Mouse (Mus musculus) small intestine, adult 10 weeks (tissue): ENCODE data around the gene Ces3a. TPM values are rescaled to one million over a fixed set of nuclear protein-coding genes. Genes with fewer than 3 reads are reported as not detected.

ENCODE experiments used
- polyA plus RNA-seq: library from polyadenylated mRNA; stranded (reverse); fragments of 350-450 nt; fragmentation: Illumina TruSeq; extraction: RNeasy Lipid Tissue Mini Kit (QIAGEN cat#74804); gene quantifications from one replicate; pipeline ENCODE4 v1.2.3, GENCODE M21; 2014; ENCODE audit warnings: low replicate concordance

Gene Ces3a
- polyA plus RNA-seq: 3.9 TPM

GRCm38 (mm10) chr8:105048371-105048854 lies at the start of gene Ces3a:
Ces3a (plus strand) TSS chr8:105048601.

DNA sequence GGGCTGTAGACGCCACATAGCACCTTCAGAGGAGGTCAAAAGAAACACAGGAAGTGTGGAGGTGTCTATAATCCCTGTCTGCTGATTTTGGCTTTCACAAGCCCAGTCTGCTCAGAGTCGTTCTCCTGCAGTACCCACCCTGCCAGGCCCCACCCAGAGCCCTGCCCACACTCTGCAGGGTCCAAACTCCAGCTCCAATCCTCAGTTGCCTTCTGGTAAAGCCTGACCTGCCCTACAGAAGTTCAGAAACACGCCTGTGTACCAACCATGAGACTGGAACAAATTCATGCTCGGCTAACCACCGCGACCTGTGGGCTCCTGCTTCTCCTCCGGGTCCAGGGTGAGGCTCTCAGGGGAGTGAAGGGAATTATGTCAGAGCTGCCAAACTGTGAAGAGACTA lies 47.8 kb upstream of the Ces3a start, which contains the start of gene Ces2h:
Ces2h (plus strand) TSS at position 268 of the 400 bp plus-strand sequence.

GRCm38 (mm10) chr8:105083449-105084050 lies 35.1 kb downstream of the Ces3a start, which contains the start of gene Ces3b:
Ces3b (plus strand) TSS chr8:105083753.

Other genes with a start within 250 kb of the Ces3a start
- 62.9 TPM for gene Ces2b, start 217.0 kb upstream of the Ces3a start, polyA plus RNA-seq
- 1,119 TPM for gene Ces2c, start 201.5 kb upstream of the Ces3a start, polyA plus RNA-seq
- gene Ces2e, start 122.3 kb upstream of the Ces3a start, polyA plus RNA-seq: 1,000 TPM
- gene Ces2f, start 101.2 kb upstream of the Ces3a start, polyA plus RNA-seq: 1.2 TPM
- gene Ces2g, start 86.9 kb upstream of the Ces3a start, polyA plus RNA-seq: 185 TPM
- 3.3 TPM for gene Ces2h, start 47.7 kb upstream of the Ces3a start, polyA plus RNA-seq
- not detected for gene Ces3b, start 35.2 kb downstream of the Ces3a start, polyA plus RNA-seq
- not detected for gene Ces4a, start 83.2 kb downstream of the Ces3a start, polyA plus RNA-seq
- gene Cbfb, start 122.1 kb downstream of the Ces3a start, polyA plus RNA-seq: 98.9 TPM
- 25.7 TPM for gene D230025D16Rik, start 176.5 kb downstream of the Ces3a start, polyA plus RNA-seq
- gene B3gnt9, start 206.6 kb downstream of the Ces3a start, polyA plus RNA-seq: 1.2 TPM
- 2.2 TPM for gene Tradd, start 216.0 kb downstream of the Ces3a start, polyA plus RNA-seq
- gene Fbxl8, start 216.0 kb downstream of the Ces3a start, polyA plus RNA-seq: not detected
- not detected for gene Hsf4, start 221.2 kb downstream of the Ces3a start, polyA plus RNA-seq
- 0.11 TPM for gene Nol3, start 227.5 kb downstream of the Ces3a start, polyA plus RNA-seq
- gene 4931428F04Rik, start 241.3 kb downstream of the Ces3a start, polyA plus RNA-seq: not detected
- gene Exoc3l, start 247.5 kb downstream of the Ces3a start, polyA plus RNA-seq: not detected
- gene E2f4, start 249.1 kb downstream of the Ces3a start, polyA plus RNA-seq: 6.3 TPM